Mouse (Mus musculus) G1E (cell line): ENCODE measurements around the gene Isca1.

Experiments
- CTCF ChIP-seq: IDR thresholded peaks from 2 replicates; pipeline ENCODE4 v1.5.1; 2012; ENCODE audit warnings: low read depth, low read length, inconsistent platforms, mixed read lengths
- TAL1 ChIP-seq: conservative IDR thresholded peaks from 2 replicates; pipeline ENCODE4 v1.6.1; 2012; ENCODE audit warnings: low read depth, low read length, inconsistent platforms, mixed read lengths

- TF ChIP-seq CTCF (no peak), TAL1 (no peak)
Measured at GRCm38 (mm10) chr13:59768531-59768930, 1.1 kb downstream of the Isca1 start.
